Mouse (Mus musculus) adipocyte (in vitro differentiated cells): ENCODE results near the gene Ano4.
A peak's percentile ranks its signal among the peaks of the same experiment; 100 is the strongest.

Experiments
- DNase-seq: peaks from one replicate; pipeline ENCODE4 v3.0.0-alpha.2; 2016; ENCODE audit warnings: low spot score

The Ano4 gene

GRCm38 (mm10) chr10:89280402-89280801 is 64.2 kb downstream of the Ano4 start:
- no peak for DNase-seq

- no peak for DNase-seq
Observed at GRCm38 (mm10) chr10:89273001-89273680, 71.4 kb downstream of the Ano4 start.

DNA sequence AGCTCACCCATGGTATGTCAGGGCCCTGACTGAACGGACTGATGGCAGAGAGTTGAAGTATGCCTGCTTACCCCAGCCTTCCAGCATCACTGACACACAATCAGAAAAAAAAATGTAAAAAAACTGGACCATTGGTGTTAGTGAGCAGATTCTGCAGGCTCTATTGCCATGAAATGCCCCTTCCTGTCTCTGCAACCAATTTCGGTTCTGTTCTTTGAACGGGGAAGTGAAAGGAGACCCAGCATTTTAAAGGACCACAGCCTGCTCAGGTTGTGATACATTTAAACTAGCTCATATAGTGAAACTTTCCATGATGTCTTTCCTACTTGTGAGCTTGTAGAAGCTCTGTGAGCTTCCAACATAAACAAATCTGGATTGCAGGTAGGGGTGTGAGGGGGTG is 77.2 kb downstream of the Ano4 start:
- no peak for DNase-seq

GRCm38 (mm10) chr10:89263396-89263795 is 81.2 kb downstream of the Ano4 start:
- no peak for DNase-seq

- DNase-seq, result no peak
Observed at GRCm38 (mm10) chr10:89257457-89258381, 86.8 kb downstream of the Ano4 start.

- no peak for DNase-seq
Observed at GRCm38 (mm10) chr10:89256762-89257456, 87.7 kb downstream of the Ano4 start.

DNA sequence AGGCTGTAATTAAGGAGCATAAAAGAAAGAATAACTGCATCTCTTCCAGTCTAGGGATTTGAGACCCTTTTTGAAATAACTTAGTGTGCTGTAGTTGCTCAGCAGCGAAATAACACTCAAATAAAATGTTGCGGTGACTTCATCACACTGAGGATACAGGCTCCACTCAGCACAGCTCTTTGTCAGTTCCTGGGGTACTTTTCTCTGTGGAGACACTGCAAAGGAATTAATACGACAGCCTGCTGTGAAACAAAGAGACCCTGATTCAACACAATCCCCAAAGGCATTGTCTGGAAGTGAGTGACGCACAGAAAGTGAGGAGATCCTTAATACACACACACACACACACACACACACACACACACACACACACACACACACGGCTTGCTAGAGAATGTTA is 89.8 kb downstream of the Ano4 start:
- DNase-seq, result no peak

DNA sequence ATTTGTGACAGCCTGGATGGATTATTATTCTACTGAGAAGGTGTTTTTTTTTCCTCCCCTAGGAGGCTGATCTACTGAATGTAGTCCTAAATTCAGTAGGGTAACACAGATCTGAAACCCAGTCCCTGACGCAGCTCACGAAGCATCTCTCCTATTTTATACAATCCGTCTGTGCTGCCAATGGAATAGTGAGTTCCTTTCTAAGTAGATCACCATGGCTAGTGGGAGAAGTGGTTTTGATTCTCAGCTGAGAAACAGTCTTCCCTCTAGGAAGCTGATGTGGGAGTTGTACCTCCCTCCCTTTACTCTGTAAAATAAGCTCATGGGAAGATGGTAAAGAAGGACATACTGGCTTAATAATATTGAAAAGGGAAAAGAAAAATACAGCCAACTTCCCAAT is 90.8 kb downstream of the Ano4 start:
- DNase-seq, result no peak

GRCm38 (mm10) chr10:89252636-89253035 is 91.9 kb downstream of the Ano4 start:
- DNase-seq, result no peak

- no peak for DNase-seq
Observed at GRCm38 (mm10) chr10:89243808-89244207, 100.8 kb downstream of the Ano4 start.

DNA sequence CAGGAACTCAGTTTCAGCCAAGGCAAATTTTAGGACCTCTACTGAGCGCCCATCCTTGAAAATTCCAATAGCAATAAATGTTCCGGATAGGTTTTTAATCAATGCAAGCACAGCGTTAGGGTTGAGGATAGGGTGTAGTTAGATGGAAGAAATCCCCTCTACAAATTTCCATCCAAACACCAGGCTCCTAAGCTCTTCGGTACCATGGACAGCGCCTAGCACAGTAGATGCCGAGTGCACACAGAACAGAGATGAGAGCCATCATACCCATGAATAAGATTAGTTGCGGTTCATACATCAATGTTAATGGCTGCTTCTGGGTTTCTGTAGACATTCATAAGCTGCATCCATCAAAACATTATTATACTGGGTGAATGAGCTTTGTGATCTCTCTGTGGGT is 120.0 kb downstream of the Ano4 start:
- peak; percentile 37 for DNase-seq

GRCm38 (mm10) chr10:89222284-89222989 is 122.1 kb downstream of the Ano4 start:
- DNase-seq, result no peak

- DNase-seq, result no peak
Observed at GRCm38 (mm10) chr10:89216078-89216477, 128.5 kb downstream of the Ano4 start.

- peak; percentile 19 for DNase-seq
Observed at GRCm38 (mm10) chr10:89205858-89206257, 138.7 kb downstream of the Ano4 start.

DNA sequence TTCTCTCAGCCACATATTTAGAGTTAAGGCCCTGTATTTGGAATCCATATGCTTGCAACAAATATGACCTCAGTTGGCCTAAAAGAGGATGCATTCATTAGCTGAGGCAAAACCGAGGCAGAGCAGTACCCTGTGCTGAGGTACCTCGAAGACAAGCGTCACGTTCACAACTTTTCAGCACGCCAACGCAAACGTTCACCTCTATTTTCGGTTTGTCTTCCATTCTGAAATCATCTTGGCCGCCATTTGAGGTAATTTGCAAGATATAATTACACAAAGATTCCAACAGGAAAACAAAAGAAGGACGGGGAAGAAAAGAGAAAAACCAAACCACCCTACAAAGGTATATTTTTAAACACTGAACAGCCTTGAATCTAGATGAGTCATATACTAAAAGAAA is 148.1 kb downstream of the Ano4 start:
- DNase-seq, result no peak

- no peak for DNase-seq
Observed at GRCm38 (mm10) chr10:89195068-89195467, 149.5 kb downstream of the Ano4 start.

DNA sequence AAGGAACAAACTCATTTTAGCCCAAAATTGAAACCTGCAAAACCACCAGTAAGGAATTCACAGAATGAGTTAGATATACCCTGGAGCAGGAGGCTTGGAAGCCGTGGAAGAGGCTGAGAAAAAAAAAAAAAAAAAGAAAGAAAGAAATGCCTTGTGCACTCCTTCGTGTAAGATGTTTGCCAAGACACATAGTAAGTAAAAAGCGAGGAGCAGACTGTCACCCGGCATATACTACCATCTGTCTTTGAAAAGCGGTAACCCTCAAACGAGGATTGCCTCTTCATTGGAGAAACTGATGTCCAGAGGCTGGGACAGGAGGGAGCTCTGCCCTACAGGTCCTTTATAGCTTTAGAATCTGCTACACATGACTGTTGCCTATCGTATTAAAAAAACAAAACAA is 150.1 kb downstream of the Ano4 start:
- no peak for DNase-seq

GRCm38 (mm10) chr10:89177921-89178320 is 166.6 kb downstream of the Ano4 start:
- DNase-seq, result no peak

GRCm38 (mm10) chr10:89164533-89164932 is 180.0 kb downstream of the Ano4 start:
- DNase-seq, result no peak

DNA sequence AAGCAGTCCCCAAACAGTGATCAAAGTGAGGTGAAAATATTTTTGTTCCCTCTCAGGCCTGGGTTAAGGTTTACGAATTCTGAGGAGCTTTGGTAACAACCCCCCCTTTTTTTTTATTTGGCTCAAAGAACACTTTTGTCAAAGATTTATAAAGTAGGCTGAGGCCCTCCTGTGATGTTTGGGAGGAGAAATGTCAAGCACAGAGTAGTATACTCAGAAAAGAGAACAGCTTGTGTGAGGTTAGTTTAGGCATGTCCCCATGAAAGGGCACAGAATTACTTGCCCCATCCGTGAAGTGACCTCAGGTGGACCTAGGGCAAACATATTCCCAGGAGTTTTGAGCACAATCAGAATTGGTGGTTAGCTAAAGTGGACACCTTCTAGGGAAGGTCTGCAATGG is 189.1 kb downstream of the Ano4 start:
- DNase-seq, result no peak

DNA sequence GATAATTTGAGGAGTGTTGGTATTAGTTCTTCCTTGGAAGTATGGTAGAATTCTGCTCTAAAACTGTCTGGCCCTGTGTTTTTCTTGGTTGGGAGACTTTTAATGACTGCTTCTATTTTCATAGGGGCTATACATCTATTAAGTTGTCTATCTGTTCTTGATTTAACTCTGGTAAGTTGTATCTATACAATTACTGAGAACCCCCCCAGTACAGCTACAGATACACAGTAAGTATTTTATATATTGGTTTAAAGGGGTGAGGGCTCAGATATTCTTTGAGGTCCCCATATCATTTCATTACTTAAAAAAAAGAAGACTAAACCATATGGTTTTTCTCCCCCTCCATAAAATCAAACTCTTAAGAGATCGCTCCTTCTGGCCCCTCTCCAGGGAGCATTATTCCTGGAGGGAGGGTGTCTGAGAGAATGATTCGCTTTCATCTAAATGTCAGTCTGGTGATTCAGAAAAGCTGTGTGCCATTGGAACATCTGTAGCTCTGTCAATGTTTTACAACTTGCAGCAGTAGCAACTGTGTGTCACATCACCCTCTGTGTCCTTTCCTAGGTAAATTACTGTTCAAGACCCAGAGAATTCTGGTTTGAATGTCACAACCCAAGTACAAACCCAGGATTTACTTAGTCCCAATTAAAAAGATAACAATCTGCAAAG is 189.6 kb downstream of the Ano4 start:
- no peak for DNase-seq

GRCm38 (mm10) chr10:89149166-89149565 is 195.4 kb downstream of the Ano4 start:
- no peak for DNase-seq
